Mouse (Mus musculus) adrenal gland, postnatal 25 days (tissue): ENCODE measurements around the gene Gstt1. TPM values are rescaled to one million over a fixed set of nuclear protein-coding genes. Genes with fewer than 3 reads are reported as not detected.
A peak's percentile ranks its signal among the peaks of the same experiment; 100 is the strongest.
"Not testable (repeated sequence)": the region's sequence is repeated elsewhere in the genome, so short reads cannot be mapped to it uniquely, and the experiment has no call there.

ENCODE experiments used
- DNase-seq: peaks from one replicate; pipeline ENCODE4 v3.0.0; 2021; ENCODE audit warnings: mixed read lengths
- total RNA-seq: library from RNA; stranded (reverse); gene quantifications from 2 replicates; pipeline ENCODE4 v1.2.3, GENCODE M21; 2021

The Gstt1 gene
- total RNA-seq, 1 experiment from 2014 or later: 39.2 TPM

DNA sequence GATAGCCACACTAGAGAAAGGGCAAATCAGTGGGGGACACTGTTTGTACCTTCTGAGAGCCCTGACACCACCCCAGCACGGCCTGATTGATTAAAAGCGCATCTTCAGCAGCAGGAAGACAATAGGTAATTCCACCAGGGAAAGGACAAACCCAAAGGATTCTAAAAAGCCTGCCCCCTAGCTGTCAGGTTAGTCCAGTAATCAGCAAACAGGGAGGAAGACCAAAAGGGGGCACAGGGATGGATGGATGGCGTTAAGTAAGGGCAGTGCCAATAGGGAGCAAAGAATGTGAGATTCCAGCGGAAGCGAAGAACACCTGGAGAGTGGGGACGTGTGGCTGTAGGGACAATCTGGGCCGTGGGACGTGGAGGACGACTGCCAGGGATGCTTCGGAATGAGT lies 20.3 kb upstream of the Gstt1 start:
- DNase-seq: no peak

DNA sequence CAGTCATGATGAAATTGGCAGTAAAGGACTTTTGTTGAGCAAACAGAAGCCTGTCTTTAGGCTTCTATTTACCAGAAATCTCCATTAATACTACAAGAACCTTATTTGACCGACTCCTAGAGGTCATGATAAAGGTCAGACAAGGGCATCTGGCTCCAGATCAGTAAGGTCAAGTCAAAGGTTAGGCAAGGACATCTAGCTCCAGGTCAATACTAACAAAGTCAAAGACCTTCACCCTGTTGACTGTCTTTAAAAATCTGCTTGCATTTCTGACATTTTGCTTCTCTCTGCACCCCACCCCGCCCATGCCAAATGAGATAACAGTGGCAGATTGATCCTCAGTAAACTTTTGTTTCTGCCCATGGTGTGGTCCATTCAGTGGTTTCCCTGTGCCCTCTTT lies 5.8 kb upstream of the Gstt1 start:
- DNase-seq: no peak

DNA sequence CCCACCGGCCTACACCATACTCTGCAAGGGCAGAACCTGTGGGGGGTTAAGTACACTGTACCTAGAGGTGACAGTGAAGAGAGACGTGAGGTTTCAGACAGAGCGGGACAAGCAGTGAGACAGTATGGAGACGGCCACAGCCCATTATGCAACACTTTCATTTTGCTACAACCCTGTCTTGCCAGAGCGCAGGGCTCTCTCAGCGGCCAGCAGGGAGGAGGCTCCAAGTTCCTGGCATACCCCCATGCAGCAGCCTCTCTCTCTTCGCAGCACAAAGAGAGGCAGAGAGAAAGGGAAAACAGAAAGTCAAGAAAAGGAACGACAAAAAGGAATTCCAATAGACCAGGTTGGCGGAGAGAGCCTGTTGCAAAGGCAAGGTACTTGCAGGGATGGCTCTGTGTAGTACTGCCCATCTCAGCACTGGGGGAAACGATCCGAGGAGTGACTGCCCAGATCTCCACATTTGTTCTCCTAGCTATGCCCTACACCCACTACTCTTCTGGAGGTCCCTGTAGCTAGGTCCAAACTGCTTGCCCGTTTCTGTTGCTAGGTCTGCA lies 687 bp downstream of the Gstt1 start:
- peak; percentile 55 for DNase-seq

DNA sequence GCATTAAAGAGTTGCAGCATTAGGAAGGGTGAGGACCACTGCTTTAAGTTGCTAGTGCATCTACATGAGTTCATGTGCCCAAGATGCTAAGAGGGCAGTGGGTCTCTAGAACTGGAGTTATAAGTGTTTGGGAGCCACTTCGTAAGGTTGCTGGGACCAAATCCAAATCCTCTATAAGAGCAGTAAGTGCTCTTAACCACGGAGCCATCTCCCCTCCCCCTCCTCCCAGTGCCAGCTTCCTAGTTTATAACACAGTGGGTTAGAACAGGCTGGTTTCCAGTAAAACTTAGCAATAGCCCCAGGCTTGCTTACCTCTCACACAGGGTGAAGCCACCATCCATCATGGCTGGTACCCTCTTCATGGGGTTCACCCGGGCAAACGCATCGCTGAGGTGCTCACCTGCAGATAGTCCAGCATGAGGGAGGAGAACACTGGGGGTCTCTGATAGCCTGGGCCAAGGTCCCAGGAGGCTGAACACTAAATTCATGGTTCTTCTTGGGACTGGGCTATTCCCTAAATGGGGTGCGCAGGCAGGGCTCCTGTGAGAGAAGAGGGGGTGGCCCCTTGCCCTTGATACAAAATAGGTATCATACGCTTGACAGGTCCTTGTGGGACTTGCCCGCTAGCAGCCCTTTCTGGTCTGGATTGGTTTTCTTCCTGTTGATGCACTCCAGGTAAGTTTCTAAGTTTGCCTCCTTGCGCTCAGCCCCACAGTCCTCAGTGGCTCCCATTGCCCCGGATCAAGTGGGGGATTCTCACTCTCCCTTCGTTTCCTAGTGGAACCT lies 1.5 kb downstream of the Gstt1 start:
- DNase-seq: no peak

DNA sequence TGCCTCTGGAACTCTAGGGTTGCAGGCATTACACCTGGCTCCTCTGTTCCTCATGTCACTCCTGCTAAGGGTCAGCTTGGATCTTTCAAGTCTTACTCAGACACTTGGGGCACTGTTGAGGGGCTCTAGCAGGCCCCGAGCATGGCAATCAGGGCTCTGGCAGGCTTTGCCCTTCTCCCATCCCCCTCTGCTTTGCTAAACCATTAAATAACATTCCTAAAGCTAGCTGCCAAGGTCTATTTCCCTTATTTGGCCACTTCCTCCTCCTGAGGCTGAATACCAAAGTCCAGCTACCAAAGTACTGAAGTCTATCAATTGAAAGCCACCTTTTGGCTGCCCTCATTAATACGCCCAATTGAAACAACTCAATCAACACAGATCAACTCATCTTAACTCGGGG lies 3.5 kb downstream of the Gstt1 start:
- no peak for DNase-seq

DNA sequence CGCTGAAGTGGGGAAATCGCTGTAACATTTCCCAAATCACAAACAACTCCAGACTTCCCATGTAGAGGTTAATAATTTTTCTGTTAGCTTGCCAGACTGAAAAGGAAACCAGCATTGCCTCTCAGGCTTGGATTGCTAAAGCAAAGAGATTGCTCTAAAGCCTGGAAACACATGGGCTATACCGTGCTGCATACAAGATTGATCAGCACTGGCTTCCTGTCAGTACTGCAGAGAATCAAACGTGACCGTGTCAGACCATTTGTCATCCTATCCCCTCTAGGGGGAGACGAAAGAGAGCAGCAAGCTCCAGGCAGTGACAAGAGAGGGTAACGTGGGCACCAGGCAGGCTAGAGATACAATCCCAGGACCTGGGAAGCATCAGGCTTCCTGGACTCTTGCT lies 7.6 kb downstream of the Gstt1 start:
- DNase-seq: no peak

DNA sequence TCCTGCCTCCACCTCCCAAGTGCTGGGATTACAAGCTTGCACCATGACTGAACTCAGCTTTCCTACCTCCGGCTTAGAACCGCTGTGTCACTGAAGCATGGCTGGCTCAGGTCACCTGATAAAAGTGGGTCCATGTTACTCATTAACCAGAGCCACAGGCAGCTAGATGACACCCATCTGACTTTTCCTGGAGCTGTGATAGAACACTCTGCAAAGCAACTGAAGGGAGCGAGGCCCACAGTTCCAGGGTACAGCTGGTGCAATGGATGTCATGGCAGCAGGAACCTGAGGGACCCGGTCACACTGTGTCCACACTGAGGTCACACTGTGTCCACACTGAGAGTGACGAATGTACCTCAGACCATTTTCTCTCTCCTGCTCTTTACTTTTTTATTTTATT lies 8.5 kb downstream of the Gstt1 start:
- no peak for DNase-seq

DNA sequence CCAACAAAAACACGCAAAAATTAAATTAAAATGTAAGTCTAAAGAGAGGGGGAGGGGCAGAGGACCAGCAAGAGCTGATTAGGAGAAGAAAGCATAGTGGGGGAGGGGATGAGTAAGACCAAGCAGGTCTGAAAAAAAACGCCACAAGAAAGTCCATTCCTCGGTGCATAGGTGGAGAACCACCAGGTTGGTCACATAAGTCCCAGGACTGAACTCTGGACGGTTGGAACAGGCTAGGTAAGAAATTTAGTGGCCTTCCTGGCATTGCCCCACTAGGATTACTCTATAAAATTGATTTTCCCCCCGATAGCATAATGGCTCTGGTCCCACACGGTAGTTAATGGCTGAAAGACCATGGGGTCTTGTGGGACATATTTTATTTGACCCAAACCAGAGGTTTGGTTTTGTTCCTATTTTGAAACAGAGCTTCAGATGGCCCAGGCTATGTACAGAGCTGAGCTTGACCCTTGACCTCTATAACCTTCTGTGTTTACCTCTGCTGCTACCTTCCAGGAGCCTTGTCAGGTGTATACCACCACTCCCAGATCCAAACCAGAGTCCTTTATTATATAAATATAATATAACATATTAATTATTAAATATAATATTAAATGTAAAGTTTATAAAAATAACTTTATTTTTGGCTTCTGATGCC lies 9.2 kb downstream of the Gstt1 start:
- no peak for DNase-seq

DNA sequence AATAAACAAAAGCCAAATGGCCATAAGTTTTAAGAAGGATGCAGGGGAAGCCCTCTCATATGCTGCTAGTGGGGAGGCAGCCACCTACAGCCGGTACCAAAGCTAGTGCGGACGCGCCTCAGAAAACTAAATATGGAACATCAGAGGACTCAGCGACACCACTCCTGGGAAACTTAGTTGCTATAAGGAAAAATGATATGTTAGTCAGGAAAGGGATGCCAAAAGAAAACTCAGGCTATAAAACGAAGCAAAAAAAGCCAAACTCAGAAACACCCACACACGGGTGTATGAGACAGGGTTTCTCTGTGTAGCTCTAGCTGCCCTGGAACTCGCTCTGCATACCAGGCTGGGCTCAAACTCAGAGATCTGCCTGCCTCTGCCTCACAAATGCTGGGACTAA lies 10.1 kb downstream of the Gstt1 start:
- no peak for DNase-seq

DNA sequence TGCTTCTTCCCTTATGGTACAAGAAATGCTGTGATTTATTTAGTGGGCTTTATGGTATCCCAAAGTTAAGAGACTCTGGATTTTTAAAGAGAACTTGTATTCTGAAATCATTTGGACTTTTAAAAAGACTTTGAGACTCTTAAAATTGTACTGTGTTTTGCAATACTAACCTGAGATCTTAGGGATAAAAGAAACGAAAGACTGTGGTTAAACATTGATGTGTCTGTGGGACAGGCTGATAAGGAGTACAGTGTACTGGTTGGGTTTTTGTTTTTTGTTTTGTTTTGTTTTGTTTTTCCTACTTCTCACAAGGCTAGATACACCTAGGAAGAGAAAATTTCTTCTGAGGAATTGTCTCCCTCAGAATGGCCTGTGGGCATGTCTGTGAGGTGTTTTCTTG lies 12.9 kb downstream of the Gstt1 start:
- no peak for DNase-seq

DNA sequence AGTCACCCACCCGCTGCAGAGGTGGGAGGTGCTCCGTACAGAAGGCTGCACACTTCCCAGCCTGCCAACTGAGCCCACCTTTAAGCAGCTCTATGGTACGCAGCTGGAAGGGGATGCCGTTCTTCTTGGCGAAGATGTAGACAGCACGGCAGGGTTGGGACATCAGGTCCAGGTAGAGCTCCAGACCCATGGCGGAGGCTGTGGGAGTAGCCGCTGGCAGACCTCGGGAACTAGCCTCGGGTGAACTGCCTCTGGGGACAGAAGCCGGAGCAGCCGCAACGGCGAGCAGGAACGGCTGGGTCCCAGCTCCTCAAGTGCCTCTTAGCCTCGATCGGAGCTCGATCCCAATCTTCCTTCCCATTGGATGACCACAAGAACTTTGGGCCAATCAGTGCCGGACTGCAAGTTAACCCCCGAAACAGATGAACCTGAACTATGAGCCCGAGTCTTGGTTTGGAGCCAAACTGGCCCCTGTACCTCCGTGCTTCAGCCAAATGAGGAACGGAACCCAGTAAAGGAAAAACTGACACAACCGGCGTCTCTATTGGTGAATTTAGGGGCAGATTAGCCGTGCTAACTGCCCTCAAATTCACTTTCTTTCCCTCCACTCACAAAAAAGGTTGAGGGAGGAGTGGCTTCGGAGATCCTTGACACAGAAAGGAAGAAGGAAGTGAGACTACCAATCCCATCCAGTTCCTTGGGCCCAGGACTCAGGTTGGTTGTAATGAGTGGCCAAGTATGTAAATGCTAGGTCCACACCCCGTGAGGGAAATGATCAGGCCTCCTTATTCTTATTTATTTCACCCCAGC lies 17.4 kb downstream of the Gstt1 start, which contains the start of the genes Gm20441 and Gstt3:
Gene Gm20441 (minus strand): TSS at position 186 of the 810 bp plus-strand sequence.
Gene Gstt3 (minus strand): TSS at position 646 of the 810 bp plus-strand sequence.
- DNase-seq: peak; percentile 69

DNA sequence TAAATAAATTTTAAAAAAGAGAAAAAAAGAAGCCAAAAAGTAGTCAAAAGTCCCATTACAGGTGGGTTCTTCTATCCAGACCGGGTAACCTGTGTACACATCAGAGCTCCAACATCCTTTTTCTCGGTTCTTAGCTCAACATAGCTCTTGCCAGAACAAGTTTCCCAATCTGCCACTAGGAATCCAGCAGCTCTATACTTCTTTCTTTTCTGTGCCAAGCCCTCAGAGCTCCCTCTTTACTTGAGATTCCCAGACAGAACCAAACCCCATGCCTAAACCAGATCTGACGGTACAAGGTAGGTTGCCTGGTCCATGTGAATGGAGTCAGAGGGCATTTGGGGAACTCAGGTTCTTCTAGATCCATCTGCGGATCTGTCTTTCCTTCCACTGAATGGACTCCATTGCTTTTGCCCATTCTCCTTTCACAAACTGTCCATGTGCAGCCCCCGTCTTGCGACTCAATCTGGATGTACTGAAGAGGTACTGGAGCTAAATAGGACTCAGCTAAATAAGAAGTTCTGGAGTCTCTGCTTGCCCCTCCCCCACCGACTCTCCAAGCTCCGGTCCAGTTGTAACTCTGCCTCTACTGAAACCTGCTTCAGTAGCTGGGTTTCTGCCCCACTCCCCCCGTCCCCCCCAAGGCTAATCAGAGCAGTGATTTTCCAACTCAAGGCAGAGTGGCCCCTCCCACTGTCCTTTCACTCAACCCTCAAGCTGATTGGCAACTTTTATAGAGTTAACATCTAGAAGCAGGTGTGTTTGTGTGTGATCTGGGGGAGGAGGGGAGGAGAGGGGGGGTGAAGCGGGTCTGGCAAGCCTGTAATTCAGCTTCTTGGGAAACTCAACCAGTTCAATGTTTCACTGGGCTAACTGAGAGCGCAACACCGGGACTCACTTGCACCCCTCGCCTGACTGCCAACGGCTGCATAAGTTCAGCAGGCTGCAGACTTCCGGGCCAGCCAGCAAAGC lies 18.9 kb downstream of the Gstt1 start:
- no peak for DNase-seq

DNA sequence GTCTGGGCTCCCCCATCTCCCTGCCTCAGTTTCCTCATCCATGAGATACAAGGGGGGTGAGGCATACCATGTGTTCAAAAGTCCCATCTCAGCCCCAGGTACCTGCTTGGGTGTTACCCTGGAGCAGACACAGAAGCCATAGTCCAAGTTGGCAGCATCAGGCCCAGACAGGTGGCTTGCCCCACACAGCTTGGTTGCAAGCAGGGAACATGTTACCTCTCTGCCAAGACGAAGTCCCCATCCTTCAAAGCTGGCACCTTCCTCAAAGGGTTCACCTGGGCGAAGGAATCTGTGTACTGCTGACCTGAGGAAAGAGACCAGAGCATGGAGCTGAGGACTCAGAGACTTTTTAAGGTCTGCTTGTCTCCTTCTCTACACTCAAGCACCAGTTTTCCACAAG lies 20.5 kb downstream of the Gstt1 start:
- no peak for DNase-seq

DNA sequence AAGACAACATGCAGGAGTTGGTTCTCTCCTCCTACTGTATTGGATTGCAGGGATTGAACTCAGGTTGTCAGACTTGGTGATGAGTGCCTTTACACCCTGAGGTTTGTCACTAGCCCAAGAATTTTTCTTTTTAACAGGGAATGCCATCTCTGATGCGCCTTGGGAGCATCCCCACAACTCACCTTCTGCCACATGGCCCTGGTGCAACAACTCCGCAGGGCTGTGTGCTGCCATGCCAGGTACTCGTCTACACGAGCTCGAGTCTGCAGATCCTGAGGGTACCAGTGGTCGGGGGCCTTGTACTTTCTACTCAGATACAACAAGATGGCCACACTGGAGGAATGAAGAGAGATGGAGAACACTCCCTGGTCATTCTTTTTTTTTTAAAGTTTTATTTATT lies 21.8 kb downstream of the Gstt1 start:
- no peak for DNase-seq

DNA sequence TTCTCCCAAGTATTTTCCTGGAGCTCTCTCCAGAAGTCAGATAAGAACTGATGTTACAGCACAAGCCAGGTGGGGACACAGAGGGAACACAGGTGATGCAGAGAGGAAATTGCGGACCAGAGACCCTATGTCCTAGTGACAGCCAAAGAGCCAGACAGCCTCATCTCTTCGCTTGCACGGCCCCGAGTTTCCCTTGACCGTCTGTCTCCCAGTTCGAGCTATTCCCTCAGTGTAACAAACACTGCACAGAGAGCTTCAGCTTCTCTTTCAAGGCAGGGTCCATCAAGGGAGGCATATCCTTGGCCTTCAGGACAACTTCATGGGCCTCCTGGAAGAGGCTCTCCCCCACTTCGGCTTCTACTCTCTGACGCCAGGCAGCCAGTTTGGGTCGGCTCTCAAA lies 23.8 kb downstream of the Gstt1 start:
- no peak for DNase-seq

DNA sequence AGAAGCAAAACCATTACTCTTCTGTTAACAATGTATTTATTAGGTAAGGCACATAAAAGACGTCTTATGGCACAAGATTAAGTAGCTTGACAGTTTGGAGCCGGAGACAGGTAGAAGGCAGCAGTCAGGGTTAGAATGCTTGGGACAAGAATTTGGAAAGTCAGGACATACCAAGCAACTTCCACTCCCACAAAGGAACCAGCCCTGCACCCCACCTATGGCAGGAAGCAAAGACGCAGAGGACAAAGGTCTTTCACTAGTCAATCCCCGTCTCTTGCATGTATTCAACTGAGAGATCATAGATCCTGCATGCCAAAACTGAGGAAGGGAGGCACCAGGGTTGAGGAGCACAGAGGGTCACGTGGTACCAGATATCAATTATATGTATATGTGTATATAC lies 24.3 kb downstream of the Gstt1 start:
- DNase-seq: no peak

DNA sequence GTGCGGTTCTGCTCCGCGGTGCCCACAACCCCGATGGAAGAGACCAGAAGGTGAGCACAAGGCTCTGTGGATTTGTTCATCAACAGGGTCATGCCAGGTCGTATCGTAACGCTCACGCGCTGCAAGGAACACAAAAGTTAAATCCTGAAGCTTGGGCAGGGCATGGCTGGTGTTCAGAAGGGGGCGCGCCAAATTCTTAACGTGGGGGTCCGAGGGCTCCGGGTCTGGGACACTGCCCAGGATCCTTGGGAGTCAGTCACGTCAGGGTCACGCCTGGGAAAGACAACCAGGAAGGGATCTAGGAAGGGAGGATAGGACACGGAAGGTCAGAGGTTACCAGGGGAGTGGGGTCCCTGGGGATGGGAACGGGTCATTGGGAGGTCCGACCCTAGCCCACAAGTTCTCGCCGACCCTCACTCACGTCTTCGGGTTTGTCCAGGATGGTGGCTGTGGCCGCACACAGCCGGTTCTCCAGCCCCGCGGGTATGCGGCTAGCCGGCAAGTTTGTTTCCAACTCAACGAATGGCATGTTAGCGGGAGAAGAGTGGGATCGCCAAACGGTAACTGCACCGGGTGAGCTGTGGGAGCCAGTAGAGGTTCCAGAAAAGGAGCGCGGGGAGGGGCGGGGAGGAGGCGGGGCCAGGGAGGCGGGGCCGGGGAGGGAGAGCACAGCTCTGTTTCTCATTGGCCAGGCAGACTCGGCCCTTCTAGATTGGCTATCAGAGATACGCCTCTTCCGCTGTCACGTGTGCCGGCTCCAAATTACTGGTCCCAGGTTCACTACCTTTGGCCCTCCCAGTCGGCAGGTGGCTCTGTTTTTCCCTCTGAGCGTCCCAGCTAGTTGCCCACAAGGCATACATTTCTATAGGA lies 25.4 kb downstream of the Gstt1 start, which contains the start of gene Ddt:
Gene Ddt (minus strand): TSS at position 620 of the 870 bp plus-strand sequence.
- DNase-seq: peak; percentile 87

DNA sequence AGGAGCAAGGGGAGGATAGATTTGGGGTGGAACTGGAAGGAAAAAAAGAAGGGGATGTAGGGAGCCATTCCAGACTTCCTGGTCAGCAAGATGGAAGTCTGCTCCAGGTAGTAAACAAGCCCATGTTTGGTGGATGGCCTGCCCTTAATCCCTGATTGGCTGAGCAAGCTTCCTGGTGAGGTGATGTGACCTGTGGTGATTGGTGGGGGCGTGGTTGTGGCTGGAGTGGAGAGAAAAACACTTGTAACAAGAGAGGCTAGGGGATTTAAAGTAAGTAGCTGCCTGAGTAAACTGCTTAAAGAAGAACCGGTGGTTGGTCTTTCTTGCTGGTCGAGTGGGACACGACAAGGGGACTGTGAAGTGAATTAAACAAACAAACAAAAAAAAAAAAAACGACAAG lies 30.6 kb downstream of the Gstt1 start:
- not testable (repeated sequence) for DNase-seq

DNA sequence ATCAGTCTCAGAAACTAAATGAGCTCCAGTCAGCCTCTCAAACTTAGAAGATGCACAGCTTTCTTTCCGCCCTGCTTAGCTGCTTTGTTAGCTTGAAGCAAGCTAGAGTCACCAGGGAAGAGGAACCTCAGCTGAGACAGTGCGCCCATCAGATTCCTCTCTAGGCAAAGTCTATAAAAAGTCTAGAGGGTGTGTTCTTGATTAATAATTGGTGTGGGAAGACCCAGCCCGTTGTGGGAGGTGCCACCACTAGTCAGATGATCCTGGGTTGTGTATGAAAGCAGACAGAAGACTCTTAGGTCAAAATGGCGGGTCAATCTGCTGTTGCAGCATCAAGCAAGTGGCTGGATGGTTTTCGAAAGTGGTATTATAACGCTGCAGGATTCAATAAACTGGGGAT lies 31.5 kb downstream of the Gstt1 start:
- DNase-seq: no peak
